Mouse (Mus musculus) liver, adult 2 months (tissue): ENCODE measurements at regions not wholly inside any gene's neighbourhood (a gene's known extent, or its start where the extent isn't known, plus 50 kb on each side); places are given as distances from the start of the nearest gene placed in this dataset.

ENCODE experiments used
- CTCF ChIP-seq: fragments of 200-500 bp; IDR thresholded peaks from 2 replicates; pipeline ENCODE4 v1.5.1; 2011; ENCODE audit warnings: low read depth, low read length, control low read depth
- POLR2A ChIP-seq: fragments of 200-500 bp; IDR thresholded peaks from 2 replicates; pipeline ENCODE4 v1.6.1; 2011; ENCODE audit warnings: low read length, control low read depth; ENCODE audit not compliant: insufficient read depth; ENCODE audit errors: extremely low read depth

GRCm38 (mm10) chr16:63031802-63032201 lies 177.7 kb downstream of the Pros1 start:
- TF ChIP-seq POLR2A (no peak), CTCF (no peak)
